Mouse (Mus musculus) lung, adult 2 months (tissue): Measurements from ENCODE around the gene Mtcl1.

Source experiments
- CTCF ChIP-seq: fragments of 200-500 bp; IDR thresholded peaks from 2 replicates; pipeline ENCODE4 v1.5.1; 2011; ENCODE audit warnings: mild to moderate bottlenecking, low read length, control low read depth; ENCODE audit not compliant: insufficient read depth
- POLR2A ChIP-seq: fragments of 200-500 bp; IDR thresholded peaks from 2 replicates; pipeline ENCODE4 v1.6.1; 2011; ENCODE audit warnings: low read depth, mild to moderate bottlenecking, control low read depth, low read length, borderline replicate concordance; ENCODE audit errors: extremely low read depth

DNA sequence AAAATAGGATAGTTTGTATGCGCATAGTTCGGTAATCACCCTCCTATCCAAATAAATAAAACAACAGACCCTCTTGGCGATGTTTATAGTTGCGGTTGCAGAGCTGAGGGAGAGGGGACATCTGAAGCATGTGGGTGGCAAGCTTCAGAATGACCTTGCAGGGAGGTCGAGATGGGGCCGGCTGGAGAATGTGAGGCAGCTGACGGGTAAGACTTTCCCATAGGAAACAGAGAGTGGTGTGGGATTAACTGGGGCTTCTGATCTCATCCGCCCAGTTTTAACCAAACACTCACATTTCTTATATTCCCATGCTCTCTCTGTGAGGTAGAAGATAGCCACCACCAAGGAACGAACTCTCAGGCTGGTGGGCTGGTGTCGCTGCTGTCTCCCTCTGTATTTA, 134.1 kb downstream of the Mtcl1 start:
- TF ChIP-seq CTCF (no peak), POLR2A (no peak)
